Mouse (Mus musculus): ENCODE results near the gene Aktip. TPM values are rescaled to one million over a fixed set of nuclear protein-coding genes. Genes with fewer than 3 reads are reported as not detected.

Gene Aktip
- polyA plus RNA-seq, 1 experiment from 2014 or later, result 45.2 TPM

- Histone ChIP-seq H3K27ac (no peak overlapping the region), H3K4me1 (replicated peaks) (no peaks in the 10 kb centered on the region), H3K9me3 (replicated peaks) (no peaks in the 10 kb centered on the region), H3K27me3 (no peaks in the 10 kb centered on the region), H3K36me3 (no peaks in the 10 kb centered on the region), H3K4me3 (no peak overlapping the region), H3K4me2 (no peak overlapping the region), H3K9ac (no peak overlapping the region)
- WGBS, result 74% methylated on average over 3 of the region's 3 CpGs
- ATAC-seq (replicated peaks; ENCODE audit: insufficient number of reproducible peaks, insufficient read depth, low FRiP score, low read depth), result no peak
Measured at GRCm38 (mm10) chr8:91153831-91154230, 45.9 kb downstream of the Aktip start.

- no peak for ATAC-seq (replicated peaks; ENCODE audit: insufficient number of reproducible peaks, insufficient read depth, low FRiP score, low read depth)
- WGBS, result 82% methylated on average over 7 of the region's 7 CpGs
- H3K27me3 ChIP-seq, result no peaks in the 10 kb centered on the region
Measured at GRCm38 (mm10) chr8:91151531-91151930, 48.2 kb downstream of the Aktip start.

GRCm38 (mm10) chr8:91149298-91149697 is 50.5 kb downstream of the Aktip start:
- Histone ChIP-seq H3K4me1 (replicated peaks) (0 out of 2 replicates have a peak, but pooled peaks cover 7% of the 10 kb centered on the region), H3K4me2 (no peak overlapping the region), H3K9me3 (replicated peaks) (no peaks in the 10 kb centered on the region), H3K36me3 (no peaks in the 10 kb centered on the region), H3K9ac (no peak overlapping the region), H3K4me3 (no peak overlapping the region), H3K27ac (no peak overlapping the region), H3K27me3 (no peaks in the 10 kb centered on the region)
- ATAC-seq (replicated peaks; ENCODE audit: insufficient number of reproducible peaks, insufficient read depth, low FRiP score, low read depth), result no peak
- WGBS, result 53% methylated on average over 3 of the region's 3 CpGs

More at GRCm38 (mm10) chr8:91151531-91151930, 48.2 kb downstream of the Aktip start:
- Histone ChIP-seq H3K4me1 (replicated peaks) (0 out of 2 replicates have a peak, but pooled peaks cover 7% of the 10 kb centered on the region), H3K27ac (no peak overlapping the region), H3K4me3 (no peak overlapping the region), H3K36me3 (no peaks in the 10 kb centered on the region), H3K9ac (no peak overlapping the region), H3K9me3 (replicated peaks) (no peaks in the 10 kb centered on the region), H3K4me2 (no peak overlapping the region)

- Histone ChIP-seq H3K27ac (no peak overlapping the region), H3K9ac (no peak overlapping the region), H3K4me3 (no peak overlapping the region), H3K36me3 (no peaks in the 10 kb centered on the region), H3K4me1 (replicated peaks) (0 out of 2 replicates have a peak, but pooled peaks cover 7% of the 10 kb centered on the region), H3K9me3 (replicated peaks) (no peaks in the 10 kb centered on the region), H3K4me2 (peak overlapping the region; percentile 58; the same call in 1 of the 2 replicates), H3K27me3 (no peaks in the 10 kb centered on the region)
- WGBS, result 62% methylated on average over 15 of the region's 15 CpGs
- ATAC-seq (replicated peaks; ENCODE audit: insufficient number of reproducible peaks, insufficient read depth, low FRiP score, low read depth), result no peak
Measured at GRCm38 (mm10) chr8:91148643-91149178, 51.1 kb downstream of the Aktip start.

GRCm38 (mm10) chr8:91147715-91148114 is 52.1 kb downstream of the Aktip start:
- Histone ChIP-seq H3K4me2 (peak overlapping the region; percentile 58), H3K4me1 (replicated peaks) (0 out of 2 replicates have a peak, but pooled peaks cover 7% of the 10 kb centered on the region), H3K9ac (no peak overlapping the region), H3K36me3 (no peaks in the 10 kb centered on the region), H3K27me3 (no peaks in the 10 kb centered on the region), H3K27ac (no peak overlapping the region), H3K4me3 (peak overlapping the region; percentile 39), H3K9me3 (replicated peaks) (no peaks in the 10 kb centered on the region)
- WGBS, result 4% methylated on average over 6 of the region's 6 CpGs
- ATAC-seq (replicated peaks; ENCODE audit: insufficient number of reproducible peaks, insufficient read depth, low FRiP score, low read depth), result no peak

GRCm38 (mm10) chr8:91140828-91141227 is 58.9 kb downstream of the Aktip start:
- 73% methylated on average over 4 of the region's 4 CpGs for WGBS
- no peak overlapping the region for H3K9ac ChIP-seq
- ATAC-seq (replicated peaks; ENCODE audit: insufficient number of reproducible peaks, insufficient read depth, low FRiP score, low read depth), result no peak
- H3K4me2 ChIP-seq, result no peak overlapping the region
- no peaks in the 10 kb centered on the region for H3K9me3 ChIP-seq (replicated peaks)
- H3K27ac ChIP-seq, result no peak overlapping the region
- H3K4me3 ChIP-seq, result no peak overlapping the region
- no peaks in the 10 kb centered on the region for H3K36me3 ChIP-seq
- H3K4me1 ChIP-seq (replicated peaks), result no peaks in the 10 kb centered on the region
- no peaks in the 10 kb centered on the region for H3K27me3 ChIP-seq

- H3K27ac ChIP-seq, result no peak overlapping the region
- peaks cover 14% of the 10 kb centered on the region for H3K4me1 ChIP-seq (replicated peaks)
- H3K4me3 ChIP-seq, result no peak overlapping the region
- no peaks in the 10 kb centered on the region for H3K9me3 ChIP-seq (replicated peaks)
- no peaks in the 10 kb centered on the region for H3K27me3 ChIP-seq
- no peak for ATAC-seq (replicated peaks; ENCODE audit: insufficient number of reproducible peaks, insufficient read depth, low FRiP score, low read depth)
- no peaks in the 10 kb centered on the region for H3K36me3 ChIP-seq
- H3K4me2 ChIP-seq, result no peak overlapping the region
- H3K9ac ChIP-seq, result no peak overlapping the region
- 76% methylated on average over 14 of the region's 14 CpGs for WGBS
Measured at GRCm38 (mm10) chr8:91135308-91136181, 64.2 kb downstream of the Aktip start.

GRCm38 (mm10) chr8:91134659-91135058 is 65.1 kb downstream of the Aktip start:
- no peak for ATAC-seq (replicated peaks; ENCODE audit: insufficient number of reproducible peaks, insufficient read depth, low FRiP score, low read depth)
- peak overlapping the region; percentile 66 for H3K27ac ChIP-seq
- no peak overlapping the region for H3K9ac ChIP-seq
- peak overlapping the region; percentile 55 for H3K4me2 ChIP-seq
- H3K4me1 ChIP-seq (replicated peaks), result peaks cover 14% of the 10 kb centered on the region
- peak overlapping the region; percentile 93 for H3K4me3 ChIP-seq
- no peaks in the 10 kb centered on the region for H3K36me3 ChIP-seq
- H3K27me3 ChIP-seq, result no peaks in the 10 kb centered on the region
- WGBS, result 63% methylated on average over 12 of the region's 12 CpGs
- no peaks in the 10 kb centered on the region for H3K9me3 ChIP-seq (replicated peaks)

- peak overlapping the region; percentile 55 for H3K4me2 ChIP-seq
- peak overlapping the region; percentile 66 for H3K27ac ChIP-seq
- under 1% methylated on average over 24 of the region's 24 CpGs for WGBS
- peak overlapping the region; percentile 93 for H3K4me3 ChIP-seq
- H3K9me3 ChIP-seq (replicated peaks), result no peaks in the 10 kb centered on the region
- peaks cover 3% of the 10 kb centered on the region; the same call in 1 of the 2 replicates for H3K36me3 ChIP-seq
- no peak overlapping the region for H3K9ac ChIP-seq
- peak; percentile 98 for ATAC-seq (replicated peaks; ENCODE audit: insufficient number of reproducible peaks, insufficient read depth, low FRiP score, low read depth)
- H3K4me1 ChIP-seq (replicated peaks), result peaks cover 14% of the 10 kb centered on the region
- no peaks in the 10 kb centered on the region for H3K27me3 ChIP-seq
Measured at GRCm38 (mm10) chr8:91134070-91134475, 65.7 kb downstream of the Aktip start.

- ATAC-seq (replicated peaks; ENCODE audit: insufficient number of reproducible peaks, insufficient read depth, low FRiP score, low read depth), result peak; percentile 41; the same call in 1 of the 2 replicates
- Histone ChIP-seq H3K4me1 (replicated peaks) (peaks cover 14% of the 10 kb centered on the region), H3K4me3 (peak overlapping the region; percentile 93), H3K27ac (peak overlapping the region; percentile 52), H3K9me3 (replicated peaks) (no peaks in the 10 kb centered on the region), H3K9ac (peak overlapping the region; percentile 85), H3K36me3 (peaks cover 4% of the 10 kb centered on the region; the same call in 1 of the 2 replicates), H3K27me3 (no peaks in the 10 kb centered on the region), H3K4me2 (peak overlapping the region; percentile 93)
- WGBS, result under 1% methylated on average over 54 of the region's 58 CpGs
Measured at GRCm38 (mm10) chr8:91133441-91134069, 66.2 kb downstream of the Aktip start.

GRCm38 (mm10) chr8:91132731-91133130 is 67.0 kb downstream of the Aktip start:
- H3K27me3 ChIP-seq, result no peaks in the 10 kb centered on the region
- H3K9me3 ChIP-seq (replicated peaks), result no peaks in the 10 kb centered on the region
- peak overlapping the region; percentile 93 for H3K4me3 ChIP-seq
- H3K4me1 ChIP-seq (replicated peaks), result peaks cover 14% of the 10 kb centered on the region
- no peak for ATAC-seq (replicated peaks; ENCODE audit: insufficient number of reproducible peaks, insufficient read depth, low FRiP score, low read depth)
- peak overlapping the region; percentile 93 for H3K4me2 ChIP-seq
- WGBS, result 76% methylated on average over 4 of the region's 4 CpGs
- H3K9ac ChIP-seq, result peak overlapping the region; percentile 85; the same call in 1 of the 2 replicates
- H3K36me3 ChIP-seq, result peaks cover 4% of the 10 kb centered on the region; the same call in 1 of the 2 replicates
- no peak overlapping the region for H3K27ac ChIP-seq

Measured in heart, embryonic 15.5 days (tissue).